Mouse (Mus musculus) heart, adult 2 months (tissue): ENCODE results near the gene Pnkd. TPM values are rescaled to one million over a fixed set of nuclear protein-coding genes. Genes with fewer than 3 reads are reported as not detected.
A peak's percentile ranks its signal among the peaks of the same experiment; 100 is the strongest.

Source experiments
- DNase-seq, 2 experiments: peaks; one replicate each; pipeline ENCODE4 v3.0.0; 2021
- H3K27ac ChIP-seq: fragments of 200-600 bp; 2 replicates; pipeline ENCODE4 v1.8.1; 2022
- H3K27me3 ChIP-seq: fragments of 200-500 bp; 2 replicates; pipeline ENCODE4 v1.6.1; 2012; ENCODE audit warnings: mild to moderate bottlenecking, low read length, inconsistent platforms, mixed read lengths; ENCODE audit not compliant: control insufficient read depth, insufficient read depth
- H3K36me3 ChIP-seq: fragments of 200-500 bp; 2 replicates; pipeline ENCODE4 v1.6.1; 2012; ENCODE audit warnings: low read length, inconsistent platforms; ENCODE audit not compliant: control insufficient read depth, insufficient read depth
- H3K4me1 ChIP-seq: fragments of 200-500 bp; 2 replicates; pipeline ENCODE4 v1.6.1; 2011; ENCODE audit warnings: low read length; ENCODE audit not compliant: control insufficient read depth, insufficient read depth
- H3K4me3 ChIP-seq: fragments of 200-600 bp; 2 replicates; pipeline ENCODE4 v1.8.1; 2022
- H3K79me2 ChIP-seq: fragments of 200-500 bp; replicated peaks from 2 replicates; pipeline ENCODE4 v1.6.1; 2012; ENCODE audit warnings: mild to moderate bottlenecking, inconsistent platforms, low read length, moderate library complexity, mixed read lengths; ENCODE audit not compliant: control insufficient read depth, insufficient read depth
- H3K9ac ChIP-seq: fragments of 200-500 bp; 2 replicates; pipeline ENCODE4 v1.6.1; 2012; ENCODE audit warnings: low read depth, mild to moderate bottlenecking, control low read depth, inconsistent platforms, low read length, mixed read lengths
- CTCF ChIP-seq: fragments of 200-600 bp; IDR thresholded peaks from 2 replicates; pipeline ENCODE4 v1.8.1; 2022; ENCODE audit warnings: antibody characterized with exemption, mild to moderate bottlenecking, moderate library complexity
- EP300 ChIP-seq: fragments of 200-500 bp; IDR thresholded peaks from 2 replicates; pipeline ENCODE4 v1.6.1; 2011; ENCODE audit warnings: low read depth, low read length, control low read depth; ENCODE audit not compliant: insufficient read depth
- POLR2A ChIP-seq: fragments of 200-500 bp; IDR thresholded peaks from 2 replicates; pipeline ENCODE4 v1.6.1; 2011; ENCODE audit warnings: mild to moderate bottlenecking, low read depth, low read length, control low read depth; ENCODE audit not compliant: insufficient read depth
- WGBS: fragments of 180-500 bp; shearing (Covaris S2); methylation state at CpG from one replicate; pipeline ENCODE4 v1.1.7; 2018; 5-methylcytosine and 5-hydroxymethylcytosine counted together
- intact Hi-C: fragments of 180-260 bp; cut with DNase I; formaldehyde crosslinking; loops from one replicate; pipeline ENCODE4 v1.15.1; 2025
- polyA plus RNA-seq: library from polyadenylated mRNA; depleted of rRNA; stranded (reverse); fragments of >200 nt; gene quantifications from 2 replicates; pipeline ENCODE4 v1.2.3, GENCODE M21; 2012
- total RNA-seq, 2 experiments: library from RNA; stranded (reverse); gene quantifications; 2 replicates each; pipeline ENCODE4 v1.2.3; 2021

Gene Pnkd
- total and polyA plus RNA-seq, 3 experiments: 113 to 140 (median 126) TPM

GRCm38 (mm10) chr1:74302229-74302628 lies 17.5 kb downstream of the Pnkd start:
- no peak for DNase-seq
- no peaks in the 10 kb centered on the region for H3K27me3 ChIP-seq
- H3K4me3 ChIP-seq: peak overlapping the region; percentile 81; the same call in 1 of the 2 replicates
- H3K27ac ChIP-seq: peak overlapping the region; percentile 97
- intact Hi-C loops: no loop called here
- peaks cover 4% of the 10 kb centered on the region for H3K36me3 ChIP-seq
- H3K4me1 ChIP-seq: peaks cover 43% of the 10 kb centered on the region
- TF ChIP-seq CTCF: no peak
- TF ChIP-seq POLR2A: no peak
- TF ChIP-seq EP300: no peak
- H3K79me2 ChIP-seq: 0 out of 2 replicates have a peak, but pooled peaks cover 5% of the 10 kb centered on the region
- peak overlapping the region; percentile 43 for H3K9ac ChIP-seq
- WGBS: 68% methylated on average over 7 of the region's 7 CpGs

- 46% methylated on average over 2 of the region's 2 CpGs for WGBS
- DNase-seq: peak in 1 of 2 experiments; percentile 36
- peak overlapping the region; percentile 81 for H3K4me3 ChIP-seq
- intact Hi-C loops: no loop called here
- H3K9ac ChIP-seq: peak overlapping the region; percentile 30
- TF ChIP-seq CTCF (no peak), POLR2A (no peak), EP300 (no peak)
- H3K27ac ChIP-seq: peak overlapping the region; percentile 97
- no peaks in the 10 kb centered on the region for H3K27me3 ChIP-seq
- H3K4me1 ChIP-seq: peaks cover 38% of the 10 kb centered on the region
- H3K79me2 ChIP-seq: 0 out of 2 replicates have a peak, but pooled peaks cover 5% of the 10 kb centered on the region
- peaks cover 4% of the 10 kb centered on the region; the same call in 1 of the 2 replicates for H3K36me3 ChIP-seq
Measured at GRCm38 (mm10) chr1:74302835-74303234, 18.1 kb downstream of the Pnkd start.

GRCm38 (mm10) chr1:74303509-74304338 lies 19.0 kb downstream of the Pnkd start:
- H3K4me3 ChIP-seq: peak overlapping the region; percentile 81
- peaks cover 30% of the 10 kb centered on the region for H3K4me1 ChIP-seq
- peak; percentile 92 to 93 for DNase-seq
- peak overlapping the region; percentile 97 for H3K27ac ChIP-seq
- H3K36me3 ChIP-seq: peaks cover 3% of the 10 kb centered on the region; the same call in 1 of the 2 replicates
- intact Hi-C loops: loop anchor here (2.0 kb wide), 1 partner anchor 17 kb away; no protein-coding TSS in a partner anchor
- no peaks in the 10 kb centered on the region for H3K27me3 ChIP-seq
- 0 out of 2 replicates have a peak, but pooled peaks cover 5% of the 10 kb centered on the region for H3K79me2 ChIP-seq
- TF ChIP-seq CTCF (peak; percentile 40; the same call in 1 of the 2 replicates), POLR2A (peak; percentile 80), EP300 (no peak)
- WGBS: under 1% methylated on average over 56 of the region's 56 CpGs
- peak overlapping the region; percentile 80 for H3K9ac ChIP-seq

GRCm38 (mm10) chr1:74304339-74304790 lies 19.6 kb downstream of the Pnkd start:
- no peaks in the 10 kb centered on the region for H3K27me3 ChIP-seq
- peak overlapping the region; percentile 81 for H3K4me3 ChIP-seq
- no peak for TF ChIP-seq EP300
- no peak; the same call in 1 of the 2 replicates for TF ChIP-seq CTCF
- no peak for TF ChIP-seq POLR2A
- H3K36me3 ChIP-seq: peaks cover 3% of the 10 kb centered on the region; the same call in 1 of the 2 replicates
- no peak for DNase-seq
- 0 out of 2 replicates have a peak, but pooled peaks cover 5% of the 10 kb centered on the region for H3K79me2 ChIP-seq
- intact Hi-C loops: loop anchor here (2.0 kb wide), 1 partner anchor 18 kb away; no protein-coding TSS in a partner anchor
- whole genome bisulfite sequencing: 5% methylated on average over 12 of the region's 12 CpGs
- peaks cover 23% of the 10 kb centered on the region for H3K4me1 ChIP-seq
- H3K27ac ChIP-seq: peak overlapping the region; percentile 97
- H3K9ac ChIP-seq: peak overlapping the region; percentile 80

- Histone ChIP-seq H3K27me3 (no peaks in the 10 kb centered on the region), H3K27ac (peak overlapping the region; percentile 97; the same call in 1 of the 2 replicates), H3K36me3 (peaks cover 3% of the 10 kb centered on the region; the same call in 1 of the 2 replicates), H3K4me1 (peaks cover 23% of the 10 kb centered on the region), H3K9ac (no peak overlapping the region), H3K4me3 (no peak overlapping the region), H3K79me2 (0 out of 2 replicates have a peak, but pooled peaks cover 5% of the 10 kb centered on the region)
- no peak for TF ChIP-seq CTCF
- TF ChIP-seq EP300: no peak
- TF ChIP-seq POLR2A: no peak
- DNase-seq: no peak
- intact Hi-C loops: loop anchor here (2.0 kb wide), 1 partner anchor 18 kb away; no protein-coding TSS in a partner anchor
- 80% methylated on average over 4 of the region's 4 CpGs for WGBS
Measured at GRCm38 (mm10) chr1:74304946-74305345, 20.2 kb downstream of the Pnkd start.
